ENCODE assay signal across 26 mouse cellular contexts in genomic region chr1:121123436-121123835, GRCm38 (mm10).
A peak's percentile ranks its signal among the peaks of the same experiment; 100 is the strongest.
DNase-seq lines count a peak whose midpoint lies in the region; ATAC-seq lines count a peak whose summit lies in the region.
"Had no signal": no experiment of that assay in that cellular context is flagged by ENCODE, and none has a peak within 500 bp of the region (broad histone marks: within the 10 kb centered on the region; RNA-seq: fewer than 3 reads in every experiment).

No protein-coding gene starts in this region.

- H3K9me3 ChIP-seq in limb, embryonic 10.5 days (replicated peaks): no peaks in the 10 kb centered on the region
- H3K9me3 ChIP-seq: embryonic facial prominence, embryonic 10.5 days; embryonic facial prominence, embryonic 12.5 days; forebrain, embryonic 13.5 days; forebrain, embryonic 15.5 days had no signal

- peaks cover 80% of the 10 kb centered on the region for H3K27me3 ChIP-seq in limb, embryonic 10.5 days (ENCODE audit: low read depth, poor library complexity, severe bottlenecking)
- H3K27me3 ChIP-seq: CH12.LX; embryonic facial prominence, embryonic 12.5 days; forebrain, embryonic 15.5 days had no signal

- DNase-seq in heart, adult 11 months: peak; percentile 31
- DNase-seq in heart, postnatal 4 days: no peak
- DNase-seq in ES-CJ7 (ENCODE audit: low read depth, low spot score) (peak; percentile 83), R1 (ENCODE audit: low read depth, low spot score) (peak; percentile 84)
- peak; percentile 5 for DNase-seq in hindlimb bud, embryonic 11.5 days (ENCODE audit: extremely low spot score, low read depth, low spot score)
- no peak for DNase-seq in limb, embryonic 10.5 days (ENCODE audit: low spot score)
- DNase-seq: adrenal gland, adult 8-10 months; adrenal gland, postnatal 14 days; adrenal gland, postnatal 36 days; B cell, adult 2 months; cerebellum, adult 11-12 months; cerebellum, adult 2 months; cerebellum, adult 9-10 months; cerebellum, postnatal 10 days; cerebellum, postnatal 25 days; forebrain, postnatal 0 days had no signal

- H3K4me3 ChIP-seq in limb, embryonic 10.5 days: no peak overlapping the region
- H3K4me3 ChIP-seq: embryonic facial prominence, embryonic 10.5 days; embryonic facial prominence, embryonic 12.5 days; forebrain, embryonic 13.5 days; forebrain, embryonic 15.5 days had no signal

- H3K27ac ChIP-seq in limb, embryonic 10.5 days: no peak overlapping the region
- H3K27ac ChIP-seq: embryonic facial prominence, embryonic 10.5 days; embryonic facial prominence, embryonic 12.5 days; forebrain, embryonic 13.5 days; forebrain, embryonic 15.5 days had no signal

- no peaks in the 10 kb centered on the region for H3K36me3 ChIP-seq in limb, embryonic 10.5 days
- H3K36me3 ChIP-seq: embryonic facial prominence, embryonic 10.5 days; embryonic facial prominence, embryonic 12.5 days; forebrain, embryonic 15.5 days; G1E had no signal

- H3K4me1 ChIP-seq in limb, embryonic 10.5 days: peaks cover 8% of the 10 kb centered on the region; the same call in 1 of the 2 replicates
- H3K4me1 ChIP-seq: forebrain, embryonic 15.5 days had no signal

- no peak for ATAC-seq in inflammation-experienced regulatory T-cells, adult 6 months
- ATAC-seq: activated CD4-positive, CD25-positive, alpha-beta regulatory T cell, adult 4 months; CD4-positive, CD25-positive, alpha-beta regulatory T cell, adult 4 months; forebrain, embryonic 13.5 days; forebrain, embryonic 15.5 days; forebrain, postnatal 0 days; Patski had no signal

Comparison
In these comparisons a context has a peak if more than half of its experiments do, and no peak if none do; other contexts are left out.
1. DNase-seq: peak in heart, adult 11 months (single experiment), ES-CJ7 (single experiment), R1 (single experiment) and hindlimb bud, embryonic 11.5 days (single experiment); none in heart, postnatal 4 days (single experiment) and limb, embryonic 10.5 days (single experiment).